Mouse (Mus musculus): Measurements from ENCODE around the gene Hsd3b1. TPM values are rescaled to one million over a fixed set of nuclear protein-coding genes. Genes with fewer than 3 reads are reported as not detected.
"Not testable (repeated sequence)": the region's sequence is repeated elsewhere in the genome, so short reads cannot be mapped to it uniquely, and the experiment has no call there.

The Hsd3b1 gene
- polyA plus RNA-seq, 1 experiment from 2014 or later: 0.73 TPM

DNA sequence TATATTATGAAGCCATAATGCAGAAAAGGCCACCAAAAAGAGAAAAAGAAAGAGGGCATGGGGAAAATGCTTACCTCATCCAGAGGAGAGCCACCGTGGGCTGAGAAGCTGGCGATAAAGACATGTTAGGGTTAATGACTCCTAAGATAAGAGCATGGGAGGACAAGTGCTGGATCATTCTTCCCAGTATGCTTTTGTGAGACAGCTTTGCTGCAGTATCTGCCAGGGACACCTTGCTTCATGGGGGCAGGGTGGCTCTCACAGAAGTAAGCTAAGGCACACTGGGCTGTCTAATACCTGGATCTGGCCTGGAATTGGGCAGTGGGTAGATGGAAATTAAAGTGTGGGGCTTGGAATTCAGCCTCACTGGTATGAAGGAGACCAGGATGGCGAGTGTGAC is 4.4 kb downstream of the Hsd3b1 start:
- no peak for ATAC-seq (ENCODE audit: insufficient number of reproducible peaks, insufficient read depth, low FRiP score, low TSS enrichment, low read depth)
- Histone ChIP-seq H3K4me3 (replicated peaks) (no peak overlapping the region), H3K27ac (no peak overlapping the region), H3K9ac (replicated peaks) (no peak overlapping the region), H3K36me3 (no peaks in the 10 kb centered on the region), H3K4me1 (replicated peaks) (no peaks in the 10 kb centered on the region), H3K4me2 (no peak overlapping the region), H3K9me3 (no peaks in the 10 kb centered on the region), H3K27me3 (no peaks in the 10 kb centered on the region)
- WGBS: 79% methylated on average over 3 of the region's 3 CpGs

DNA sequence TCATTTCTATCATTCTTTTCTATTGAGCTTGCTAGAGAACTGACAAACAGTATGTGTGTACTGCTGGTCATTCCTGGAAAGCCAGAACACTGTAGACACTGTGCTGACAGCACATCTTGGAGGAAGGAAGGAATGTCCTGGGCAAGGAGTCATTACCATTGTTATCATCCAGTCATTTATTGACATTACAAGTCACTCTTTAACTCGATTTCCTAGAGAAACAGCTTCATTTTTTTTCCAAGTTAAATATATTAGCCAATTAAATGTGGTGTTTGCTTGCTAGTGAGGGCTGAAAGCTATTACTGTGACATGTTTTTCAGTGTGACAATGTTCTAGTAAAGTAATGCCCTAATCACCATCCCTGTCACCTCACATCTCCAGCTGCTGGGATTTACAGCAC is 5.9 kb downstream of the Hsd3b1 start:
- no peaks in the 10 kb centered on the region for H3K27me3 ChIP-seq
- no peak overlapping the region for H3K4me2 ChIP-seq
- ATAC-seq (ENCODE audit: insufficient number of reproducible peaks, insufficient read depth, low FRiP score, low TSS enrichment, low read depth): no peak
- no peak overlapping the region for H3K9ac ChIP-seq (replicated peaks)
- no peak overlapping the region for H3K27ac ChIP-seq
- H3K9me3 ChIP-seq: no peaks in the 10 kb centered on the region
- no peaks in the 10 kb centered on the region for H3K36me3 ChIP-seq
- H3K4me1 ChIP-seq (replicated peaks): no peaks in the 10 kb centered on the region
- WGBS: 30% methylated on average over 1 of the region's 1 CpGs
- no peak overlapping the region for H3K4me3 ChIP-seq (replicated peaks)

DNA sequence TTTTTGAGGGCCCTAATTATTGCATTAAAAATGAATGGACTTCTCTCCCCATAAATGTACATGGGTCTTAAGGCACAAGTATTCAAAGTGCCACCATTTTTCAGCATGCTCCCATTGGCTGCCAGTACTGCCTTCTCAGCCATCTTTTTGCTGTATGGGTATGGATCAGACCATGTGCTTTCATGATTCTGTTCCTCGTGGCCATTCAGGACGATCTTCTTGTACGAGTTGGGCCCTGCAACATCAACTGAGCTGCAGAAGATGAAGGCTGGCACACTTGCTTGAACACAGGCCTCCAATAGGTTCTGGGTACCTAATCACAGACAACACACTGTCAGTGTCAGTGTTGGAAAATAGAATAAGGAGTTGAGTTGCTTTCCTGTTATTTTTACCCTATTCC is 6.5 kb downstream of the Hsd3b1 start:
- Histone ChIP-seq H3K9me3 (no peaks in the 10 kb centered on the region), H3K27me3 (no peaks in the 10 kb centered on the region), H3K4me3 (replicated peaks) (no peak overlapping the region), H3K36me3 (no peaks in the 10 kb centered on the region), H3K9ac (replicated peaks) (no peak overlapping the region), H3K4me1 (replicated peaks) (no peaks in the 10 kb centered on the region), H3K27ac (no peak overlapping the region), H3K4me2 (no peak overlapping the region)
- ATAC-seq (ENCODE audit: insufficient number of reproducible peaks, insufficient read depth, low FRiP score, low TSS enrichment, low read depth): no peak
- WGBS: 90% methylated on average over 3 of the region's 3 CpGs

DNA sequence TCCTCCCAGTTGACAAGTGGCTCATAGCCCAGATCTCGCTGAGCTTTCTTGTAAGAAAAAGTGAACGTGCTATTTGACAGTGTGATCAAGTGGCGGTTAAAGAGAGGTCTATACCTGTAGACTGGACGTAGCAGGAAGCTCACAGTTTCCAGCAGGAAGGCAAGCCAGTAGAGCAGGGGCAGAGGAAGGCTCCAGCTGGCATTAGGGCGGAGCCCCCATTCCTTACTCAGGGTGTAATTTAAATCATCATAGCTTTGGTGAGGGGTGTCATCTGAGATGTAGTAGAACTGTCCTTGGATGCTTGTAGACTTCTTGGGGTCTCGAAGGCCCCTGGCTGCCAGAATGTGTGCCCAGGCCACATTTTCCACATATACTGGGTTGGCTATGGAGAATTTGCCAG is 7.0 kb downstream of the Hsd3b1 start:
- H3K9me3 ChIP-seq: no peaks in the 10 kb centered on the region
- no peaks in the 10 kb centered on the region for H3K36me3 ChIP-seq
- no peak overlapping the region for H3K4me3 ChIP-seq (replicated peaks)
- no peaks in the 10 kb centered on the region for H3K4me1 ChIP-seq (replicated peaks)
- H3K4me2 ChIP-seq: no peak overlapping the region
- no peak for ATAC-seq (ENCODE audit: insufficient number of reproducible peaks, insufficient read depth, low FRiP score, low TSS enrichment, low read depth)
- 84% methylated on average over 6 of the region's 6 CpGs for WGBS
- H3K27me3 ChIP-seq: no peaks in the 10 kb centered on the region
- H3K27ac ChIP-seq: no peak overlapping the region
- H3K9ac ChIP-seq (replicated peaks): no peak overlapping the region

DNA sequence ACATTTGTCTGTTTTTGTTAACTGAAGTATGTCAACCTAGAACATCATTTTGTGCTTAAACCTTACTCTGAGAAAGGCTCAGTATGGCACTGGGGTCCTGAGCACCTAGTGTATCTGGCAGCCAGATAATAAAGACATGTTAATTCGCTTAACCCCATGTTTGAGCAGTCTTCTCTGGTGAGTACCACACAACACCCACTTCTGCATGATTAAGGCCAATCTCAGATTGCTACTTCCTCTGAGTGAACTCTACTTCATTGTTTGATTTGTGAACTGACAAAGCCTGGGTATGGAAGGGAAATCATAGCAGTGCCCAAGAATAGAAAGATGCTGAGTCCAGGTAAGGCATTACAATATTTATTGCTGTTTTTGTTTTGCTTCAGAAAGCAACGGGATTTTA is 7.7 kb downstream of the Hsd3b1 start:
- Histone ChIP-seq H3K4me3 (replicated peaks) (no peak overlapping the region), H3K4me2 (no peak overlapping the region), H3K36me3 (no peaks in the 10 kb centered on the region), H3K9ac (replicated peaks) (no peak overlapping the region), H3K4me1 (replicated peaks) (no peaks in the 10 kb centered on the region), H3K27ac (no peak overlapping the region), H3K27me3 (no peaks in the 10 kb centered on the region), H3K9me3 (no peaks in the 10 kb centered on the region)
- 78% methylated on average over 2 of the region's 2 CpGs for WGBS
- no peak for ATAC-seq (ENCODE audit: insufficient number of reproducible peaks, insufficient read depth, low FRiP score, low TSS enrichment, low read depth)

DNA sequence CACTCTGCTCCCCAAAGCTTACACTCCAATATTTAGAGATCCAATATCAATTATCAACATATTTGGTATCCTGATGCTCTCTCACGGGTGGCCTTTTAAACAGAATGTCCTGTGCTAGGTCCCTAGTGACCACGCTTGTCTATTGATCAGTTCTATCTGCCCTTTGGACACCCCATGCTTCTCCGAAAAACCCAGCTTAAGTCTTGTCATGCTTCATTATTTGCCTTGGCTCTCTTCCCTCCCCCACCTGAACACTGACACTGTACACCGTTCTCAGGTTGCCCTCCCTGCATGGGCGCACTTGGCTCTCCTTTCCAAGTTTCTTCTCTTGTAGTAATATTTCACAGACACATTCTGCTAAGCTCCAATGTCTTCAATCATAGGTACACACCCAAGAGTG is 9.3 kb downstream of the Hsd3b1 start:
- ATAC-seq (ENCODE audit: insufficient number of reproducible peaks, insufficient read depth, low FRiP score, low TSS enrichment, low read depth): no peak
- no peak overlapping the region for H3K4me2 ChIP-seq
- H3K36me3 ChIP-seq: no peaks in the 10 kb centered on the region
- H3K9me3 ChIP-seq: no peaks in the 10 kb centered on the region
- no peak overlapping the region for H3K27ac ChIP-seq
- 88% methylated on average over 5 of the region's 5 CpGs for WGBS
- no peaks in the 10 kb centered on the region for H3K4me1 ChIP-seq (replicated peaks)
- no peak overlapping the region for H3K4me3 ChIP-seq (replicated peaks)
- H3K9ac ChIP-seq (replicated peaks): no peak overlapping the region
- H3K27me3 ChIP-seq: no peaks in the 10 kb centered on the region

DNA sequence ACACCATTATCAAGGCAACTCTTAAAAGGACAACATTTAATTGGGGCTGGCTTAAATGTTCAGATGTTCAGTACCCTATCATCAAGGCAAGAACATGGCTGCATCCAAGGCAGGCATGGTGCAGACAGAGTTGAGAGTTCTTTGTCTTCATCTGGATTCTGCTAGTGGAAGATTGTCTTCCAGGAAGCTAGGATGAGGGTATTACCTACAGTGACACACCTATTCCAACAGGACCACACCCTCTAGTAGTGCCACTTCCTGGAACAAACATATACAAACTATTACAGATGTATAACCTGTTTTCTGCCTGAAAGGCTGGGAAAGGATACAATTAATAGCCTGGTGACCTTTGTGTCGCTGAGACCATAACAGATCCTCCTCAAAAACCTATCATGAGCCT is 10.7 kb downstream of the Hsd3b1 start:
- H3K27ac ChIP-seq: no peak overlapping the region
- no peak for ATAC-seq (ENCODE audit: insufficient number of reproducible peaks, insufficient read depth, low FRiP score, low TSS enrichment, low read depth)
- no peaks in the 10 kb centered on the region for H3K4me1 ChIP-seq (replicated peaks)
- no peaks in the 10 kb centered on the region for H3K9me3 ChIP-seq
- H3K4me2 ChIP-seq: no peak overlapping the region
- no peaks in the 10 kb centered on the region for H3K36me3 ChIP-seq
- H3K27me3 ChIP-seq: no peaks in the 10 kb centered on the region
- no peak overlapping the region for H3K9ac ChIP-seq (replicated peaks)
- WGBS: 88% methylated on average over 1 of the region's 1 CpGs
- H3K4me3 ChIP-seq (replicated peaks): no peak overlapping the region

DNA sequence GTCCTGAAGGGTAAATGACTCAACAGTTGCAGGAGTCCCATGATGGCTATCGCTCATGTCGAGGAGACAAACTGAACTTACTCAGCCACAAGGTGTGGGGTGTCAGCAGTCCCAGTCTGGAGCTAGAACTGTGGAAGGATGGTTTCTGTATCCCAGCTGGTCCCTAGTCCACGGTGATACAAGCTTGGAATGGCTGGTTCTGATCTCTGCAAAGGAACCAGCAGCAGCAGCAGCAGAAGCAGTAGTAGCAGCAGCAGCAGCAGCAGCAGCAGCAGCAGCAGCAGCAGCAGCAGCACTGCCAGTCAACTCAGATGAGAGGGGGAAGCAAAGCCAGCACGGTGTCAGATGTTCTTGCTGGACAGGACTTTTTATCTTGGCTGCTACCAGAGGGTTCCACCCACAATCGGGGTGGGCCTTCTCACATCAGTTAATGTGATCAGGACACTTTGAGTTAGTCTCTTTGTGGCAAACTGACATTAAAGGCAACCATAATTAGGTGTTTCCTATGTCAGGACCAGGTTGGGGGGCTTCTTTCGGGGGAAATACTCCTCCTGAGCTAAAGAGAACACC is 45.4 kb downstream of the Hsd3b1 start, which contains the start of gene Hsd3b6:
Gene Hsd3b6 (minus strand): TSS at position 343 of the 570 bp plus-strand sequence.
- Histone ChIP-seq H3K4me3 (replicated peaks) (no peak within 1 kb of the TSS), H3K9me3 (no peaks in the 10 kb centered on the region), H3K27ac (no peak within 1 kb of the TSS), H3K9ac (replicated peaks) (no peak within 1 kb of the TSS), H3K36me3 (no peaks in the 10 kb centered on the region), H3K4me1 (replicated peaks) (no peaks in the 10 kb centered on the region), H3K27me3 (no peaks in the 10 kb centered on the region), H3K4me2 (no peak within 1 kb of the TSS)
- WGBS: 67% methylated on average over 6 of the region's 6 CpGs
- ATAC-seq (ENCODE audit: insufficient number of reproducible peaks, insufficient read depth, low FRiP score, low TSS enrichment, low read depth): no peak

DNA sequence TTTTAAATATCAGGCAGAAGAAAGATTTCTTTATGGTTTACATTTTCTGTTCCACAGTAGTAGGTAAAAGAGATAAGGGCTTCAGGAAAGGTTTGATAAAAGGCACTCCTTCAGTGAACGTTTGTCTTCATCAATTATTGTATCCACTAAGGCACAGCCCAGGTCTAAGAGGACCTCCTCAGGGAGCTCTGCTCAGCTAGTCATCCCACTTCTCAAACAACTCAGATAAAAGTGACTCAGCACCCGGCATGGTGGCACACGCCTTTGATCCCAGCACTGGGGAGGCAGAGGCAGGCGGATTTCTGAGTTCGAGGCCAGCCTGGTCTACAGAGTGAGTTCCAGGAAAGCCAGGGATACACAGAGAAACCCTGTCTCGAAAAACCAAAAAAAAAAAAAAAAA is 46.9 kb downstream of the Hsd3b1 start:
- not testable (repeated sequence) for ATAC-seq (ENCODE audit: insufficient number of reproducible peaks, insufficient read depth, low FRiP score, low TSS enrichment, low read depth); H3K4me1 ChIP-seq (replicated peaks); H3K36me3 ChIP-seq; H3K9me3 ChIP-seq; H3K4me2 ChIP-seq; H3K27ac ChIP-seq; H3K4me3 ChIP-seq (replicated peaks); H3K27me3 ChIP-seq; H3K9ac ChIP-seq (replicated peaks)
- 83% methylated on average over 6 of the region's 6 CpGs for WGBS

DNA sequence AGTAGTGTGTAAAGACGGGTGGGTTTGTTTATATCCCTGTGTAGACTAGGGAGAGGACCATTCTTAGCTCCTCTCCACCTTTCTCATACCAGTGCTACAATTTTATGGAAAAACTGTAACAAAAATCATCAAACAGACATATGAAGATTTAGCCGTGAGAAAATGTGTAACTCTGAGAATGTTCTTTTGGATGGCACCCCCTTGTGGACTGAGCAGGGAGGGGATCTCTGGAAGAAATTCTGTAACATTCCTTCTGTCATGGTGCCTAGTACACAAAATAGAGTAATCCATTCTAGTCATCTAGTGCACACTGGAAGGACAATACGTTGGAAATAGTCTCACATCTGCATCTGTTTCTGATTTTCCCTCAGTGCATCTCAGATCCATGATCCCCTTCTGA is 54.6 kb downstream of the Hsd3b1 start:
- H3K27ac ChIP-seq; H3K9ac ChIP-seq (replicated peaks); H3K36me3 ChIP-seq; ATAC-seq (ENCODE audit: insufficient number of reproducible peaks, insufficient read depth, low FRiP score, low TSS enrichment, low read depth); H3K4me2 ChIP-seq; H3K27me3 ChIP-seq; H3K4me3 ChIP-seq (replicated peaks); H3K9me3 ChIP-seq; H3K4me1 ChIP-seq (replicated peaks): not testable (repeated sequence)
- 54% methylated on average over 3 of the region's 3 CpGs for WGBS
